Mouse (Mus musculus) v-Abl transformed pro-B cells (cell line): ENCODE measurements around the gene Fem1b.
"Not testable (repeated sequence)": the region's sequence is repeated elsewhere in the genome, so short reads cannot be mapped to it uniquely, and the experiment has no call there.

Source experiments
- in situ Hi-C, 2 experiments: fragments of 400-800 bp; cut with MboI; formaldehyde crosslinking; loops; one replicate each; pipeline ENCODE4 v1.15.1; 2025; ENCODE audit not compliant: unreplicated experiment in 2 of 2

Fem1b gene

GRCm38 (mm10) chr9:62828662-62829086 is 16.9 kb upstream of the Fem1b start:
- in situ Hi-C loops, result no loop called here

- in situ Hi-C loops, result no loop called here
These were observed 16.4 kb upstream of the Fem1b start for GRCm38 (mm10) chr9:62827939-62828652.

GRCm38 (mm10) chr9:62826456-62826855 is 14.7 kb upstream of the Fem1b start:
- in situ Hi-C loops, result no loop called here

GRCm38 (mm10) chr9:62825791-62826393 is 14.2 kb upstream of the Fem1b start:
- in situ Hi-C loops, result no loop called here

GRCm38 (mm10) chr9:62821811-62822210 is 10.1 kb upstream of the Fem1b start:
- in situ Hi-C loops, result loop anchor here in 1 of 2 experiments (25.0 kb wide), 1 partner anchor 565 kb away; the partner anchor contains the start of genes 2300009A05Rik and Map2k5

- in situ Hi-C loops, result loop anchor here in 1 of 2 experiments (25.0 kb wide), 1 partner anchor 566 kb away; the partner anchor contains the start of genes 2300009A05Rik and Map2k5
These were observed 9.1 kb upstream of the Fem1b start for GRCm38 (mm10) chr9:62820829-62821228.

GRCm38 (mm10) chr9:62819910-62820309 is 8.2 kb upstream of the Fem1b start:
- in situ Hi-C loops, result loop anchor here (10.0 to 25.0 kb wide), 2 partner anchors 555 to 567 kb away; partner anchors contain the start of genes Map2k5 (in 2 of the 2) and 2300009A05Rik (in 1 of the 2)

GRCm38 (mm10) chr9:62819494-62819893 is 7.8 kb upstream of the Fem1b start:
- in situ Hi-C loops, result loop anchor here (10.0 to 25.0 kb wide), 2 partner anchors 555 to 568 kb away; partner anchors contain the start of genes Map2k5 (in 2 of the 2) and 2300009A05Rik (in 1 of the 2)

- in situ Hi-C loops, result loop anchor here (10.0 to 25.0 kb wide), 2 partner anchors 557 to 569 kb away; partner anchors contain the start of genes Map2k5 (in 2 of the 2) and 2300009A05Rik (in 1 of the 2)
These were observed 6.3 kb upstream of the Fem1b start for GRCm38 (mm10) chr9:62817828-62818614.

GRCm38 (mm10) chr9:62817099-62817571 is 5.4 kb upstream of the Fem1b start:
- in situ Hi-C loops, result loop anchor here (10.0 to 25.0 kb wide), 2 partner anchors 558 to 570 kb away; partner anchors contain the start of genes Map2k5 (in 2 of the 2) and 2300009A05Rik (in 1 of the 2)

- in situ Hi-C loops, result loop anchor here (10.0 to 25.0 kb wide), 2 partner anchors 558 to 571 kb away; partner anchors contain the start of genes Map2k5 (in 2 of the 2) and 2300009A05Rik (in 1 of the 2)
These were observed 4.8 kb upstream of the Fem1b start for GRCm38 (mm10) chr9:62816323-62817098.

- in situ Hi-C loops, result loop anchor here (10.0 to 25.0 kb wide), 2 partner anchors 560 to 573 kb away; partner anchors contain the start of genes Map2k5 (in 2 of the 2) and 2300009A05Rik (in 1 of the 2)
These were observed 3.0 kb upstream of the Fem1b start for GRCm38 (mm10) chr9:62814751-62815150.

GRCm38 (mm10) chr9:62812216-62813049 is 699 bp upstream of the Fem1b start:
- in situ Hi-C loops, result loop anchor here (10.0 to 25.0 kb wide), 2 partner anchors 562 to 575 kb away; partner anchors contain the start of genes Map2k5 (in 2 of the 2) and 2300009A05Rik (in 1 of the 2)

- in situ Hi-C loops, result loop anchor here (10.0 to 25.0 kb wide), 2 partner anchors 564 to 576 kb away; partner anchors contain the start of genes Map2k5 (in 2 of the 2) and 2300009A05Rik (in 1 of the 2)
These were observed 905 bp downstream of the Fem1b start for GRCm38 (mm10) chr9:62810543-62811515.

GRCm38 (mm10) chr9:62810095-62810494 is 1.6 kb downstream of the Fem1b start:
- in situ Hi-C loops, result loop anchor here (10.0 to 25.0 kb wide), 2 partner anchors 565 to 577 kb away; partner anchors contain the start of genes Map2k5 (in 2 of the 2) and 2300009A05Rik (in 1 of the 2)

GRCm38 (mm10) chr9:62799218-62799617 is 12.5 kb downstream of the Fem1b start:
- in situ Hi-C loops, result not testable (repeated sequence)

GRCm38 (mm10) chr9:62789856-62790255 is 21.9 kb downstream of the Fem1b start:
- in situ Hi-C loops, result no loop called here
